Mouse (Mus musculus) embryo, embryonic 11 days (tissue): ENCODE results near the gene Gm30191.
"Not testable (repeated sequence)": the region's sequence is repeated elsewhere in the genome, so short reads cannot be mapped to it uniquely, and the experiment has no call there.

ENCODE experiments used
- DNase-seq: peaks from one replicate; pipeline ENCODE4 v3.0.0-alpha.2; 2015

Gm30191 gene

DNA sequence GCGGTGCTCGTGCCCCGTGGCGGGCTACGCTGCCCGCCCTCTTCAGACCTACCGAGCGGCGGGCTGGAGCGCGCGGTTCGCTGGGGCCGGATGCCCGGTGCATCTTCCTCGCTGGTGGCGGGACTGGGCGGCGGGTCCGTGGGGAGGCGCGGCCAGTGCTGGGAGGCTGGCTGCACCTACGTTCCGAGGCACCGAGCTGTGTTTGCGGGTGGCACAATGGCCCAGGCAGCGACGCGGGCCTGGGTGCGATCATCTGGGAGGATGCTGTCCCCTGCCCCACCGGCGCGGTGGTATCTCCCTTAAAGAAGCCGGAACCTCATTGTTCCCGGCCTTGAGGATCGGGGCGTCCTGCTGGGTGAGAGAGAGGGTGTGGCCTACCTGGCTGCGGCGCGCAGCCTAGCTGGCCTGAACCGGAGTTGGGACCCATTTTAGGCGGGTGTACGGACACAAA, 40.9 kb downstream of the Gm30191 start, which contains the start of gene Pdik1l:
Gene Pdik1l, minus strand, starts transcription at position 321 of the 451 bp plus-strand sequence.
- peak; percentile 92 for DNase-seq

DNA sequence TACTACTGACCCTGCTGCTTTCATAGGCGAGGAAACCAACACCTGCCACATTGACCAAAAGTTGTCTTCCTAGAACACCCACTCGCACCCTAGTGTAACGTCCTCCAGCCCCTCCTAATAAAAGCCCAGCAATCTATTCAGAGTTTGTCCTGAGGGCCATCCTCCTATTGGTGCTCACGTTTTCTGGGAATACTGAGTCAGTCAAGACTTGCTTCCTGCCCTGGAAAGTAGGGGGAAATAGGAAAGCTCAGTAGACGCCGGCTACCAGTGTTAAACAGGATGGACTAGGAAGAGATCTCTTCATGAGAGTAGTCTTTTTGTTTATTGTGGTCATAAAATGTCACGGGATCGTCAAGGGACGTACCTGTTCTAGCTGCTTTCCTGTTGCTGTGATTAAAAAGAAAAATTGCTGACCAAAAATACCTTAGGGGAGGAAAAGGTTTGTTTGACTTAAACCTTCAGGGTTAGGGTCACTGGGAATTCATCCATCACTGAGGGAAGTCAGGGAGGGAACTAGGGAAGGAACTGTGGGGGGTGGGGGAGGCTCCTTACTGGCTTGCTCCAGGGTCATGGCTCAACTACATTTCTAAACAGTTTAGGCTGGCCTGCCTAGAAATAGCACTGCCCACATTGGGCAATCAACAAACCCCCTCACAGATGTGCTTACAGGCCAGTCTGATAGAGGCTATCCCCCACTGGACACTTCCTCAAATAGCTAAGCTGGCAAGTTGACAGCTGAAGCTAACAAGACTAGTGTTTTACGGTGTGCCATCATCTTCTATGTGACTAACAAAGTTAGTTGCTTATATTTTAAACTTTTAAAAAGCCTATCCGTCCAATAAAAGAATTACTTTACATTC, 41.9 kb downstream of the Gm30191 start:
- DNase-seq = peak; percentile 45

DNA sequence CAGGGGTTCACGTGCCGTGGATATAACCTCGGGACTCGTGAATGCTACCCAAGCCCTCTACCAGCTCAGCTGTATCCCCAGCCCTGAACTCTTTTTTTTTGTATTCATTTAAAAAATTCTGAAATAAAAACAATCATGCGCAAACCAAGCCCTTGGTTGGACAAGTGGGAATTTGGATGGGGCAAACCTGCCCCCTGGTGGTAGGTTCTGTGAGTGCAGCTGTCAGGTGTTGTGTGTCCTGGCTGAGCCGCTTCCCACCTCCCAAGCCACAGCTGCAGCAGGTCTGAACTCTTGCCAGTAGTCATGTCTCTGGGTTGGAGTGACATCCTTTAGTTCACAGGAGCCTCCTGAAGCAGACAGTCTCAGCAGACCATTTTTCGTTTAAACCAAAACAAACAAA, 45.3 kb downstream of the Gm30191 start:
- peak; percentile 83 for DNase-seq

DNA sequence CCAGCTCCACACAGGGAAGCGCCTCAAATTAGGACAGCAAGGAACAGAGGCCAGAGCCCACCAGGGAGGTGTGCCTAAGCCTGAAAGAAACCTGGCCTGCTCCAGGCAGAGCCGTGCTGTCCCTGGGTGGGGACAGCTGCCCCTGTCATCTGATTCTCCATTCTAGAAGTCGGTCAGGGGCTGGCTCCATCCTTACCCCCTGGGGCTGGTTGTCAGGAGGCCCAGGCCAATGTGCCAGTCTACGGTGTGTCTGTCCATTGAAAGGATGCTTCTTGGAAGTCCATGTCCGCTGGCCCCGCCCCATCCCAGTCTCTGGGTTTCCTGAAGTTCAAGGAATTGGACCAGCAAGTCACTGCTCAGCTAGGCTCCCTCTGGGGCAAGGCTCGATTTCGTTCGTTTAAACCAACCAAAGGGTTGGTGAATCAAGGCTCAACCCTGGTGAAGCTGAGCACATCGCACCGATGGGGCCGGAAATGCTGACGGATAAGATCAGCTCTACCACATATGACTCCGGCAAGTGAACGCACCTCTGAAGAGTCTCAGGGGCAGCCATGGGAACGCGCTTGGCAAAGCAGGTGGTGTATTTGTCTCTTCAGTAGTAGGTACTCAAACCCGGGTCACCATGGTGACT, 46.4 kb downstream of the Gm30191 start:
- DNase-seq = no peak

DNA sequence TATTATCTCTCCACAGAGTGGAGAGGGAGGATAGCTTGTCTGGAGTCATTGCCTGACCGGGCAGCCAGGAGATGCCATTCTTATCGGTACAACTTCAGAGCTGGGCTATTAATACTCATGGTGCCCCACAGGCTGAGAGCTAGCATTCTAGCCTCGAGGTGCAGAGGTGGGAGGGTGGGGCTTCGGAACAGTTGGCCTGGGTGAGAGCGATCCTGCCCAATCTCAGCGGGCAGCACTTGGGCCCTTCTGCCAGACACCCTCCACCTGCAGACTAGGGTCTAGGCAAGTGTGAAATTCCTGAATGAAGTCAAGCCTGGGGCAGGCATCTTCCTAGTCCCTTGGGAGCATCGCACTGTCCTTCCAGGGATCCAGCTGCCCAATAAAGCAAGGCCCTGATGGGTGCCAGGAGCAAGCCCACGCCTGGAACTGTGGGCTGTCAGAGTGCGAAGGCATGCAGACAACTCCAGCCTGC, 47.0 kb downstream of the Gm30191 start:
- DNase-seq = no peak

DNA sequence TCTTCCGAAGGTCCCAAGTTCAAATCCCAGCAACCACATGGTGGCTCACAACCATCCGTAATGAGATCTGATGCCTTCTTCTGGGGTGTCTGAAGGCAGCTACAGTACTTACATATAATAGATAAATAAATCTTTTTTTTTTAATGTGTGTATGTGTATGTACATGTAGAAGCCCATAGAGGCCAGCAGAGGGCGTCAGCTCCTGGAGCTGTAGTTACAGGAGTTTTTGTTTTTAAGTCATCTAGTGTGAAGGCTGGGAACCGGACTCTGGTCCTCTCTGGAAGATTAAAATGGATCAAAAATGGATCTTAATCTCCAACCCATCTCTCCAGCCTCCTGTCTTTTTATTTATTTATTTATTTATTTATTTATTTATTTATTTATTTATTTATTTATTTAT, 49.4 kb downstream of the Gm30191 start:
- DNase-seq = not testable (repeated sequence)

DNA sequence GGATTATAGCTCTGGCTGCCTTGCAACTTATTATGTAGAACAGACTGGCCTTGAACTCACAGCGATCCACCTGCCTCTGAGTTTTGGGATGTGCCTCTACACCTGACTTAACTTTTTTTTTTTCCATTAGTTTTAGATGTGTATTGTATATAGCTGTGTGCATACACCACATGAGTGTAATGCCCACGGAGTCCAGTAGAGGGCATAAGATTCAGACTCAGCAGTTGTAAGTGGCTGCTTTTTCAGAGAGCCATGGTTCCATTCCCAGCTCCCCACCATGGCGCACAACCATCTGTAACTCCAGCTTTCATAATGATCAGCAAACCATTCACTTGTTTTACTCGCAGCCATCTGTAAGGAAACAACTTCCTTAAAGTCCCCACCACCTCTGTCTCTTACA, 49.8 kb downstream of the Gm30191 start:
- DNase-seq = no peak

DNA sequence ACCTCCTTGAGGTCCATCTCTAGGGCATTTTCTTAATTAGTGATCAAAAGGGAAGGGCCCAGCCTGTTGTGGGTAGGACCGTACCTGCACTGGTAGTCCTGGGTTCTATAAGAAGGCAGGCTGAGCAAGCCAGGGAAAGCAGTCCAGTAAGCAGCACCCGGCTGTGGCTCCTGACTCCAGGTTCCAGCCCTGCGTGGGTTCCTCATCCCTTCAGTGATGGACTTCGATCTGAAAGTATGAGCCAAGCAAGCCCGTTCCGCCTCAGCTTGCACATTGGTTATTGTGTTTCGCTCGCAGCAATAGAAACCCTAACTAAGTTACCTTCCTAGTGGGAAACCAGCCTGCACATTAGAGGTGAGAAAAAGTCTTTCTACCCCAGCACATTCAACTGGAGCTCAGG, 50.6 kb downstream of the Gm30191 start:
- DNase-seq = no peak

DNA sequence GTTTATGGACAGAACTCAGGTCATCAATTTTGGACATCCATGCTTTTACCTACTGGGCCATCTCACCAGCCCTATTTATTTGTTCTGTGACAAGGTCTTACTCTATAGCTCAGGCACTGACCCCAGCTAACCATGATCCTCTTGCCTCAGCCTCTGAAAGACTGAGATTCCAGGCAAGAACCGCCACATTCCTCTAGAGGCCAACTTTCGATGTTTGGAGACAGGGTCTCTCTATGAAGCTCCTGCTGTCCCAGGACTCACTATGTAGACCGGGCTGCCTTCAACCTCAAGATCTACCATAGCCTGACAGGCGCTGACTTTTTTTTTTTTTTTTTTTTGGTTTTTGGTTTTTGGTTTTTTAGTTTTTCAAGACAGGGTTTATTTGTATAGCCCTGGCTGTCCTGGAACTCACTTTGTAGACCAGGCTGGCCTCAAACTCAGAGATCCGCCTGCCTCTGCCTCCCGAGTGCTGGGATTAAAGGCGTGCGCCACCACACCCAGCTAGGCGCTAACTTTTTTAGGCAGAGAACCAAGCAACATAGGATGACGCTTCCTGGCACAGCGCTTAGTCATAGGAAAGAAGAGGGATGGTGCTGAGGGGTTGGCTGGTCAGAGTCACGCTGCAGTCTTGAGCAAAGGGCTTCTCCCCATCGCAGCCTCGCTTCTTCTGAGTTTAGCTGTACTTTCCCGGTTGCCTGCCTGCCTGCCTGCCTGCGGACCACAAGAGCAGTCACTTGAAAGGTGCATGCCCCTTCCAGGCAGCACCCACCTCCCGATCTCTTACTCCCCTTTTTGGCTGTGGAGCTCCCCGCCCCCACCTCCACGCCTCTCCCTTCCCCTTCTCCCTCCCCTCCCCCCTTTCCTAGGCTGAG, 52.1 kb downstream of the Gm30191 start:
- no peak for DNase-seq

DNA sequence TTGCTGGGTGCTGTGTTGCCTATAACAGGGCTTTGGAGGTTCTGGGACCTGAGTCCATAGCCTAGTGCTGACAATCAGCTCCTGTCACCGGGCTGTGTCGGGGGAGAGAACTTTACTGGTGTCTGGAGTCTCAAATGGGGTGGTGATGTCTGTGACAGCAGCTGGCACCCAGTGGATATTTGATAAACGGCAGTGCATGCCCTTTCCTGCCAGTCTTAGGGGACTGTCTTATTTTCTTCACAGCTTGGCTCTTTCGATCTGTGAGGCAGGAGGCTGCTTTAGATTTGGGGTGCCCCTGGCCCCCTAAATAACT, 52.7 kb downstream of the Gm30191 start:
- no peak for DNase-seq
